Mouse (Mus musculus) gastrocnemius, adult 18-20 months (tissue): ENCODE results near the gene Lmtk2. TPM values are rescaled to one million over a fixed set of nuclear protein-coding genes. Genes with fewer than 3 reads are reported as not detected.

Experiments used
- DNase-seq: peaks from one replicate; pipeline ENCODE4 v3.0.0; 2021; ENCODE audit warnings: low spot score
- long read RNA-seq, 2 experiments: library from polyadenylated mRNA; stranded (forward); transcript quantifications; one replicate each; pipeline ENCODE4 v2.0.0; 2021
- total RNA-seq, 2 experiments: library from RNA; stranded (reverse); gene quantifications; 2 replicates each; pipeline ENCODE4 v1.2.3; 2021

The Lmtk2 gene
- total RNA-seq: 10 to 100 TPM; 25.9 to 27.1 TPM
- long read RNA-seq, experiment 1, full-length matches to known transcripts: 2 of 21 reads
- long read RNA-seq, experiment 1, partial matches to known transcripts: 16 of 21 reads
- long read RNA-seq, experiment 1, other reads (novel, unspliced or antisense): 3 of 21 reads
- long read RNA-seq, experiment 2, full-length matches to known transcripts: 3 of 12 reads
- long read RNA-seq, experiment 2, partial matches to known transcripts: 8 of 12 reads
- long read RNA-seq, experiment 2, other reads (novel, unspliced or antisense): 1 of 12 reads

DNA sequence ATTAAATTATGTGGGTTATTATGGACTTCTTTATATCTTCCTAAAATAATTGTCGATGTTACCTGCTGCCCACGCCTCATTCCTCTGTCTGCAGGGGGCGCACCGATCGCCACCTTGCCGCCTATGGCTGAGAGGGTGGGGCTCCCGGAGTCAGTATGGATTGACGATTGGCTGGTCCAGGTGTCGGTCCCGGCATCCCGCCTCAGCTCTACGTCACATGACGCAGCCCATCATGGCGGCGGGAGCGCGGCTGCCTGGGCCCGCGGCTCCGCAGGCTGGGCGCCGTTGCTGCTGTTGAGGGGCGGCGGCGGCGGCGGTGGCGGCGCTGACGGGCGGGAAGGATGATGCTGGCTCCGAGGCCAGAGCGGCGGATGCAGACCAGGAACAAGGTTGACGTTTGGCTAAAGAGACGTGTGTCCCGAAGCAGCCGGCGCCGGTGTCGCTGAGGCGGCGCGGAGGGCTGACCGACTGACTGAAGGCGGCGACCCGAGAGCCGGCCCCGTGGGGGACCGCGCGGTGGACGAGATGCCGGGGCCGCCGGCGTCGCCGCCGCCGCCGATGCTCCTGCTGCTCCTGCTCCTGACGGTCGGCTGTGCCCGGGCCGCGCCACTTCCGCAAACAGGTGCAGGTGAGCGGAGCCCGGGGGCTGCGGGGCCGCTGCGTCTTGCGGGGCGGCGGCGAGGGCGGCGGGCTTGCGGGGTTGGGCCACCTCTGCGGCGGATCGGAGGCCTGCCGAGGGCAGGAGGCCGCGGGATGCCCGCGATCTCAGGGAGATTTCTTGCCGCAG is at the start of gene Lmtk2:
Lmtk2 (plus strand) TSS at position 288 of the 787 bp plus-strand sequence.
- peak; percentile 98 for DNase-seq

DNA sequence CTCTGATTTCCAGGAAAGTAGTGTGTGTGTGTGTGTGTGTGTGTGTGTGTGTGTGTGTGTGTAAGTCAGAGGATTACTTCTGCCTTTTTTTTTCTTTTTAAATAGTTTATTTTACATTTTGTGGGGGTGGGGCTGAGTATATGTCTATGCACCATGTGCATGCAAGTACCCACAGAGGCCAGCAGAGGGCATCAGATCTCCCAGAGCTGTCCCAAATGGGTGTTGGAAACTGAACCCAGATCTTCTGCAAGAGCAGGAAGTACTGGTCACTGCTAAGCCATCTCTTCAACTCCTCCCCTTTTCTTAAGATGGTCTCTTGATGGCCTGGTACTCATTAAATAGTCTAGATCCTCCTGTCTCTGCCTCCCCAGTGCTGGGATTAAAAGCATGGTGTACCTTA is 49.0 kb upstream of the Lmtk2 start:
- DNase-seq: no peak

DNA sequence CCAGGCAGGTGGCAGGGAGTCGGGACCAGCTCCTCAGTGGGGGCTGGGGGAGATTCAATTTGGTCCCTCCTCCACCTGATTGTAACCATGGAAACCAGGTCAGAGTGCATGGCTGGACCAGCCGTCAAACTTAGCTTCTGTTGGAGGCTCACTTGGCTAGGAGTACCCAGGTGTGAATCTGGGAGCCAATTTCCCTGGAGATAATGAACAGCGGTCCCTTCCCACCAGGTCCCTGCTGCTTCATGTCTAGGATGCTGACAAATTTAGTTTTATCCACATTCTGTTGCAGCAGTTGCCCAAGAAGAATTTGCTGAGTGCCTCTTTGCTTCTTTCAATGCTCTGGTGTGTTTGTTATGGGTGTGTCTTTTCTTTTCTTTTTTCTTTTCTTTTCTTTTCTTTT is 46.8 kb upstream of the Lmtk2 start:
- DNase-seq: no peak

DNA sequence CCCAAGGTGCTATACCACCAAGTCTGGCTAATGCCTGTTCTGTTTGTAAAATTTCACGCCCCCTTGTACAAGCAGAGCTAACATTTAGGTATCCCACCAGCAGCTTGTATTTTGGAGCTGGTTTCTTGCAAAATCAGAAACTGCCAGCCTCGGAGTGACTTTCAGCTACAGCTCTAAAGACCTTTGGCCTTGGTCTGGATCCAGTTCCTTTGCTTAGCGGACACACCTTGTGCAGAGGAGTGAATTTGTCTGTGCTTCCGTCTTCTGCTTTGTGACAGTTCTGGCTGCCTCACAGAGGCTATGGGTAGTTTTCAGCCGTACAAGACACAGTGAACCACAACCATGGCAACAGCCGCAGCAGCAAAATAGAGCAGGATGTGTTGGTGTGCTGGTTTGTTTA is 45.9 kb upstream of the Lmtk2 start:
- no peak for DNase-seq

DNA sequence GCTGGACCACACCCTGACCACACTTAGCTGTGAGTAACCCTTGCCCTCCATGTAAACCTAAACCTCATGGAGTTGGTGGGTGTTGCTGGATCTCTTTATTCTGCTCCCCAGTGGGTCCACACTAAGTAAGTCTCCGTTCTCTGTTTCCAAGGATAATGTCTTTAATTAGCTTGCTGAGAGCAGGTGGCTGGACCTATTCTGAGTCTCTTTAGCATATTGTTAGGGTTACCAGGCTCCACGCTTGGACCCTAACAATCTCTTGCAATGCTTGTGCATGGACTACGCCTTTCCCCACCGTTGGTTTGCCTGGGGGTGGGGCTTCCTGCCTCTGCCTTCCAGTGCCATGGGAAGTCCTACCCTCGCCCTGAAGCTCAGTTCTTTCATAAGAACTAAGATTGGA is 36.1 kb upstream of the Lmtk2 start:
- no peak for DNase-seq

DNA sequence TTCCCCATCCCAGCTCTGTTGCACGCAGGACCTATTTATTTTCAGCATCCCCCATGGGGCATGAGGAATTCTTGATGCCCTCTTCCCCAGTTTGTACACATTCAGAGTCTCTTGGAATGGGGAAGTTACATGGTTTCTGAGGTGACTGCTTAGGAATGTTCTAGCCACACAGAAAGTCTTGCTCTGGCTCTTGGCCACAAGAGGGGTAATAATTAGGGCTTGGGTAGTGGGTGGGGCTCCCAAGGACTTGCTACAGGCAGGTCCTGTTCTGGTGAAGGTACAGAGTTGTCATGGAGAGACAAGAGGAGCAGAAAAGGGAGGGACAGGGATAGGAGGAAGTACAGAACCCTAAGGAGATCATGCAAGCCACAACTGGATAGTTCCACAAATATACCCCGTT is 34.2 kb upstream of the Lmtk2 start:
- DNase-seq: no peak

DNA sequence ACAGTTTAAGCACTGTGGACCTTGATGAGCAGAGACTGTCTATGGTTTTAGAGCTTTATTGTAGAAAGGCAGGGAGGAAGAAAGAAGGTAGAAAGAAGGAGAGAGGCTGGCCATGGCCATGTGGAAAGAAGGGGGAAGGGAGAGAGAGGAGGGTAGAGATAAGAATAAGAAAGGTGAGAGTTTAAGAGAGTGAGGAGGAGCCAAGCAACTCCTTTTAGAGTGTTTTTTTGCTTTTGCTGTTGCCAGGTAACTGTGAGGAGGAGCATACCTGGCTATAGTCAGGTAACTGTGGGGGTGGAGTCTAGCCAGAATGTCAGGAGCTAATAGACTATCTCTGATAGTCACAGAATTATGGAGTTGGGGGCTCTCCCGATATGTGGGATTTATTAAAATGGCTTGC is 30.2 kb upstream of the Lmtk2 start:
- DNase-seq: no peak

DNA sequence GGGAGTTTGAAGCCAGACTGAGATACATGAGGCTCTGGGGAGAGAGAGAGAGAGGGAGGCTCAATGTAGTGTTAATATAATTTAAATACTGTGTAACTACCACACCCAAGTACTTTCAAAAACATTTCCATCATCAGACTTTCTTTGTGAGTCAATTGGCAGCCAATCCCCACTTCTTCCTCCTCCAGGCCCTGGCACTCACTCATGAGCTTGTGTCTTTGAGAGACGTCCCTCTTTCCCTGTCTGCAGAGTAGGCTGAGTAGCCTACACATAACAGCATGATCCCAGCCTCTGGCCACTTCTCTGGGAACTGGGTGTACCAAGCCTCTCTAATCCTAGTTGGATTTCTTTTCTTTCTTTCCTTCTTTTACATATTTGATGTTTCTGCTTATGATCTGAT is 29.0 kb upstream of the Lmtk2 start:
- DNase-seq: no peak

DNA sequence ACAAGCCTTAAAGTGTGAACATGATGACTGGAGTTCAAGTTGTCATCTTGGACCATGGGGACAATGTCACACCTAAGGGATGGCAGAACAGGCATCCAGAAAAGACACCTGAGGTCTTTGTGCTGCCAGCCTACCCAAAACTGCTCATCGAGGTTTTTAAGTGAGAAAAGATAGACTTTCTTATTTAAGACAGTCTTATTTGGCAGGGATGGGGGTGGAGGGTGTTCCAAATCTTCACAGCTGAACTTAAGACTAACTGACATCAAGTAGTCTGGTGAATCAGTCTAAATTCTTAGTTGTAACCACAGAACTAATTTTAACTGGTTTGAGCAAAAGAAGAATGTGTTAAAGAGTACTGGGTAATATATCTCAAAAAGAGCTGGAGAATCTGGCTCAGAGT is 22.7 kb upstream of the Lmtk2 start:
- no peak for DNase-seq

DNA sequence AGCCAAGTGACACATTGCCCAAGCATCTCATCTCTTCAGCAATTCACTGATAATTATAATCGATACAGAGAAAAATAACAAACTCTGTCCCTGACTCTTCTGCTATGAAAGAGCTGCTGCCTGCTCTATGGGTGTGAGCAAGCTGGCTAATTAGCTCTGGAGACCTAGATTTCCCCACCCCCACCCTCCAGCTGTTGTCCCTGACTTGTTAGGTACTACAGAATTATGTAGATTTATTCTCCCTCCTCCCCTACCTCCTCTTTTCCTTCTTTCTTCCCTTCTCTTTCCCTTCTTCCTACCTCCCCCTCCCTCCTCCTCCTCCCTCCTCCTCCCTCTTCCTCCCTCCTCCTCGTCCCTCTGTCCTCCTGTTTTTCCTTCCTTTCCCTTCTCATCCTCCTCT is 19.4 kb upstream of the Lmtk2 start:
- no peak for DNase-seq

DNA sequence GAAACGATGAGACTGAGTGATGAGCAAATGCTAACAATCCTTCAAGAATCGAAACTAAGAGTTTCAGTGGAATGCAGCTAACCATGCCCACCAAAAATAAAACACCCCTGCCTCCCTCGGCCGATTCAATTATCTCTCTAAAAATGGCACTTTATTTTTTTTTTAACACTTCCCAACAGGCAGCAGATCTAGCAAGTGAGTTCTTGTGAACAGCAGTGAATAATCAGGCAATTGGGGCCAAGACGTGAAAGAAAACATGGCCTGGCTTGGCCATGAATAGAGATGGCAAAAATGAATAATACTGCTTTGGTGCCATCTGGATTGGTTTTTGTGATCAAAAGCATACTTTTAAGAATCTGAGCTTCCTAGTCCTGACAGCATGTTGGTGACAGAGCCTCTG is 18.2 kb upstream of the Lmtk2 start:
- DNase-seq: no peak

DNA sequence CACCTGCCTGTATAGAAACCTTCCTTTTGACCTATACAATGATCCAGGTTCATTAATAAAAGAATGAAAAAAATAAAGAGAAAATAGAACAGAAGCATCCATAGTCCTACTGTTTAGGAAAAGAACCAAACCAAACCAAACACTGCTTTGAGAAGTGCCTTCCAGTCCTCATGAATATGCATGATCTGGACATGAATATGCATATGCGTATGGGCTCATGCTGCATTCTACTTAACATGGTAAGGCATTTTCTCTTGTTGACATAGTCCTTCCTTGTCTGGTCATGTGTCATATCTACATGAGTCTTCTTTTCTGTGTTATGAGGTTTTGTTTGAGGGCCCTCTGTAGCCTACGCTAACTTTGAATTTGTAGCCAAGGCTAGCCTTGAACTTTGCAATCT is 16.7 kb upstream of the Lmtk2 start:
- DNase-seq: no peak

DNA sequence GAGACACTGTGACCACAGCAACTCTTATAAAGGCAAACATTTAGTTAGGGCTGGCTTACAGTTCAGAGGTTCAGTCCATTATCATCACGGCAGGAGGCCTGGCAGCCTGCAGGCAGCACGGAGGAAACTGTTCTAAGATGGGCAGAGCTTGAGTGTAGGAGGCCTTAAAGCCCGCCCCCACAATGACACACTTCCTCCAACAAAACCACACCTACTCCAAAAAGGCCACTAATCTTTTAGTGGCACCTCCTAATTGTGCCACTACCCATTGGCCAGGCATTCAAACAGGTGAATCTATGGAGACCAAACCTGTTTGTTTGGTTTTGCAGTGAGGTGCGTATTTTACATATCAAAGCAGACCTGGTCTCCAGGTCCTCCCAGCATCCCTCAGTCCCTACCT is 16.0 kb upstream of the Lmtk2 start:
- no peak for DNase-seq

DNA sequence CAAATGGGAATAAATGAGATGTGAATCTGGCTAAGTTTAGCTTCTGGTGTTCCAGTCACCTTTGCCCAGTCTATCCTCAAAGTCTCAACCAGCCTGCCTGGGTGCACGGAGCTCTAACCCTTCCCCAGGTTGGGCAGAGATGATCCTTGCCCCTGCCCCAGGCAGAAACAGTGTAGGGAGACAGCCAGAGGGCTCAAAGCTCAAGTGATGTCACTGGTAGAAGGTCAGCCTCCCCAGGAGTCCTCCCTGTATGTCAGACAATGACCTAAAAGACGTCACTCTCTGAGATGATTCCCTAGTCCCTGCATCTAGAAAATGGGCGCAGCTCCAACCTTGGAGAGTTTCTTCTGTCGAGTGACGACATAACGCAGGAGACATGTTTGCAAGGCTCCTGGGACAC is 14.5 kb upstream of the Lmtk2 start:
- DNase-seq: no peak

DNA sequence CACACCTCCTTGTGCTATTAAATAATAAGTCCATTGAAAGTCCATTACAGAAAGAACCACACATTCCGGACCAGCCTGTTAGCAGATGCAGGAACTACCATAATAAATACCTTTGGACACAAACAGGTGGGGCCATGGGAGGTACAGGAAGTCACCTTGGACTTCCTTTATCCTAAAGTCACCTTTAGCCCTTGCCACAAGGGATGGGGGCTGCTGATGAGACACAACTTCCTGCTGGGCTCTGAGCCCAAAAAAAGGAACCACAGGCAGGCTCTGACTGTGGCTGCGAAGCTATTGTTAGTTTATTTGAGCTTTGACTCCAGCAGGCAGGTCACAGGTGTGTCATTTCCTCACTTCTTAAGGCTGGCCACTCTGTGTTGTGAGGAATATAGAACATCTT is 13.7 kb upstream of the Lmtk2 start:
- DNase-seq: no peak

DNA sequence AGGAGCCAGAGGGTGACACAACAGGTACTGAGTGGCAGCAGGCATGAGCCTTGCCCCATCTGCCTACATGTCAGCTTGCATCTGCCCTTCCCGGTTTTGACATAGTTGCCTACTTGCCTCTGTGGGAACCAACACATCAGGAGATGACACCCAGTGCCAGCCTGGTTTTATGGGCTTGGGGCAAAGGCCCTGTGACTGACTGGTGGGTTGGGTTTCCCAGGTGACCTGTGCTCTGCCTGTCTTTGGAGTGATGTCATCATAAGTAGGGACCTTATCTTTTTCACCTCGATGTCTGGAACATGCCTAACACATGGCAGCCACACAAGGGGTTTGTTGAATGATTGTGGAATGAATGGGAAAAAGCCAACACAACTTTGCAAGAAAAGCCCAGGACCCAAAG is 11.9 kb upstream of the Lmtk2 start:
- no peak for DNase-seq

DNA sequence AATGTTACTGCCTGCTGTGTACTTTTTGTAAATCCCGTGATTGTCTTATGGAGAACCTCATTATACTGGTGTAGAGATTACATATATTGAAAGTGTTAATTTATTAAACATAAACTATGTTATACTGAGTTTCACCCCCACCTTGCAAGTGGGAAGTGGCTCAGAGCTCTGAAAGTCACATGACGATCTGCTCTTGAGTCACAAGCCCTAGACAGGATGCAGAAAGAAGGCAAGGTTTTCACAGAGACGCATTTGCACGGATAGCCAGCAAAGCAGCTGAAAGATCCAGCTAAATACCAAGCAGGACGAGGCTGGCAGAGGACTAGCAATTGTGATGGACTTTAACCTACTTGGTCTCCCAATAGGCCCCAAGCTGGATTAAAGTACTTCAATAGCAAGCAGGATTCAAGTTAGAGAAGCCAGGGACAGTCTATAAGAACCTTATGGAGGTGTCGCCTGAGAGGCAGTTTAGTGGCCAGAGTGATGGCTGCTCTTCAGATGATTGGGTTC is 4.7 kb upstream of the Lmtk2 start:
- no peak for DNase-seq

DNA sequence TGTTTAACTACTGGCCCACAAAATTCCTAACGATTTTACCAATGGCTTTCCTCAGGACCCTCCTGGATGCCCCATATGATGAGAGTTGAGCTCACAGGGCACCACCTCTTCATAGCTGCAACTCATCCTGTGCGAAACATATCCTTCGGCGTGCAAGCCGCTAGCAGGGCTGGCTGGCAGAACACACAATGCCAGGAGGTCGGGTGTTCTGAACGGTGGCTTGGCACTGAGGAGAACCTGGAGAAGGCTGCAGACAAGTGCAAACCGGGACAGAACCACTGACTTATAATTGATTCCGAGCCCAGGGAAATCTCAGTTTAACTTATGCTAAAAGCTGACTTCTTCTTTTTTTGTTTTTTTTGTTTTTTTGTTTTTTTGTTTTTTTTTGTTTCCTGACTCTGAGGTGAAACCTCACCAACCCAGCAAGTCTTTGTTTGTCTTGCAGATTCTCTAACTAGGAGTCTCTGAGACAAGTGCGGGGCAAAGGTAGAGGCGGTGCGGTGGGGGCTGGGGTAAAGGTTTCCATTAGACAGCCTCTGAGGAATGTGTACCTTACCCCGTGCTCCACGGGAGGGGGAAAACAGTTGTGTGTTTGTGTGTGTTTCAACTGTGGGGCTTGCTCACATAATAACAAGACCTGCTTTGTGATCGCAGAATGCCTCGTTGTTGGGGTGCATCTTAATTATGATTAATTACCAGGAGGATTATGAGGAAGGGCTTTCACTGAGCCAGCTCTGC is 2.2 kb upstream of the Lmtk2 start:
- no peak for DNase-seq

DNA sequence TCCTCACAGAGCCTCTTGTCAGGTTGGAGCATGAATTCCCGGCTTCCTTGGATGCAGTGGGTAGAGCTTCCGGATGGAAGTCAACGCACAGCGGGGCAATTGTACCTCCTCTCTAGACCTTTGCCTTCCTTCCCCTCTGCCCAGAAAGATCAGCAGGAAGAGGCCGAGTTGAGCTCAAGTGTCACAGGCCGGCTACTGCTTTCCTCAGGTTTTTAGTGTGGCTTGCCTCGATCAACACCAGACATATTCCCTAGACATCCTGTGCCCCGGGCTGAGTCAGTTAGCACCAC is 1.7 kb upstream of the Lmtk2 start:
- no peak for DNase-seq

DNA sequence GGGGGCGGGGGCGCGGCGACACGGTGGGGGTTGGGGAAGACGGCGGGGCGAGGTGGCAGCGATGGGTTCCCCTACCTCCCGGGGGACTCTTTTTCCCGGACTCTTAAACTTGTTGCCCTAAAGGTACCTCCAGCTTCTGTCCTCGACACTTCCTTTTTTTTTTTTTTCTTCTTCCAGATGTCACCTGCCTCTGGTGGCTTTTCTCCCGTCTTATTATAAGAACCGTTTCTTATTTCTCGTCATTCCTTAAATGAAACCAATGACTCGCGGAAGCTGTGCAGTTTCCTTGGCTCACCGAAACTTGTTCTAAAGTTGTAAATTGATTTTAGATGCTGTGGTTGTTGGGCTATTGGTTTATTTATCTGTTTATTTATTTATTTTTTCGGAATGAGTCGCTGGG is 712 bp downstream of the Lmtk2 start:
- DNase-seq: no peak

DNA sequence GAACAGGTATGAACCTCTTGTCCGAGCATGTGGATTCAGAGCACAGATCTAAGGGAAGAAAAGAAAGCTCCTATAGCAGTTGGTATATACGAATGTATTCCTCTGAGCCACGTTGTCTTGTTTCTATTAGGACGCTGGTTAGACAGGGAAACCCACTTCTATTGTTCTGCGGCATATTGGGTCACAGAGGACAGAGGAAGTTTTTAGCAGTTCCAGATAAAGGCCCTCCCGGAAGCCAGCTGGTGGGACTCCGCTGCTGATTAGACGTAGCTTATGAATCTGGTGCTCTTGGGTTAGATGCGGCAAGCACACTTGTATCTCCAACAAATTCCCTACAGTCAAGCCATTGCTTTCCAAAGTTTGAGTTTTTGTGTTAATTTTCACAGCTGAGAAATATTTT is 4.8 kb downstream of the Lmtk2 start:
- no peak for DNase-seq

DNA sequence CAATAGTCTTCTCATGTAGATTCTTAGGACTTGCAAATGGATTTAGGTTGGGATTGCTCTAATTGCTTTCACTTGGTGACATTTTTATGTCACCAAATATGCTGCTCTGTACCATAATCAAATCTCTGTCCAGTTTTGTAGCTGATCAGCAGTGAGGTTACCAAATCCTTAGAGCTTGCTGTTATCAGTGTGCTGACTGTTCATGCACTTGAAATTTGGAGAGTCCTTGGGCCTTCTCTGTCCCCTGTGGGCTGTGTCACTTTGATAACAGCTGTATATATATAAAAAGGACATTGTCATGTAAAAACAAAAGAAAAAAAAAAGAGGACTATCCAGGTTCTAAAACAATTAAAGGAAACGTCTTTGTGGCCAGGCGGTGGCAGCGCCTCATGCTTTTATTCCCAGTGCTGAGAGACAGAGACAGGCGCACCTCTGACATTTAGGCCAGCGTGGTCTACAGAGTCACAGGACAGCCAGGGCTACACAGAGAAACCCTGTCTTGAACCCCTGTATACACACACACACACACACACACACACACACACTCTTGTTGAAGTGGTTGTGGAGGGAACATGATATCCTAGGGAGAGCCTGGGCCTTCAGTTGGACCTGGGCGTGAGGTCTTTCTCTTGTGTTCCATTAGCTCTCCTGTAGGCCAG is 5.4 kb downstream of the Lmtk2 start:
- DNase-seq: no peak
